Mouse (Mus musculus): Measurements from ENCODE around the gene Tmem273. TPM values are rescaled to one million over a fixed set of nuclear protein-coding genes. Genes with fewer than 3 reads are reported as not detected.

Tmem273 gene
- total RNA-seq, 1 experiment from 2014 or later: 6.1 TPM

GRCm38 (mm10) chr14:32801016-32801661 lies 15.4 kb downstream of the Tmem273 start:
- ATAC-seq (ENCODE audit: extremely low read depth, insufficient number of reproducible peaks, low FRiP score, poor library complexity, severe bottlenecking): no peak

- no peak for ATAC-seq (ENCODE audit: extremely low read depth, insufficient number of reproducible peaks, low FRiP score, poor library complexity, severe bottlenecking)
Observed at GRCm38 (mm10) chr14:32801662-32802024, 15.9 kb downstream of the Tmem273 start.

- no peak for ATAC-seq (ENCODE audit: extremely low read depth, insufficient number of reproducible peaks, low FRiP score, poor library complexity, severe bottlenecking)
Observed at GRCm38 (mm10) chr14:32810111-32810510, 24.3 kb downstream of the Tmem273 start.

- ATAC-seq (ENCODE audit: extremely low read depth, insufficient number of reproducible peaks, low FRiP score, poor library complexity, severe bottlenecking): no peak
Observed at GRCm38 (mm10) chr14:32812429-32812828, 26.7 kb downstream of the Tmem273 start.

- no peak for ATAC-seq (ENCODE audit: extremely low read depth, insufficient number of reproducible peaks, low FRiP score, poor library complexity, severe bottlenecking)
Observed at GRCm38 (mm10) chr14:32814961-32815360, 29.2 kb downstream of the Tmem273 start.

- no peak for ATAC-seq (ENCODE audit: extremely low read depth, insufficient number of reproducible peaks, low FRiP score, poor library complexity, severe bottlenecking)
Observed at GRCm38 (mm10) chr14:32816533-32816932, 30.8 kb downstream of the Tmem273 start.

GRCm38 (mm10) chr14:32817258-32817657 lies 31.5 kb downstream of the Tmem273 start:
- no peak for ATAC-seq (ENCODE audit: extremely low read depth, insufficient number of reproducible peaks, low FRiP score, poor library complexity, severe bottlenecking)

GRCm38 (mm10) chr14:32819297-32819696 lies 33.5 kb downstream of the Tmem273 start:
- ATAC-seq (ENCODE audit: extremely low read depth, insufficient number of reproducible peaks, low FRiP score, poor library complexity, severe bottlenecking): no peak

GRCm38 (mm10) chr14:32822812-32823211 lies 37.0 kb downstream of the Tmem273 start:
- no peak for ATAC-seq (ENCODE audit: extremely low read depth, insufficient number of reproducible peaks, low FRiP score, poor library complexity, severe bottlenecking)

- no peak for ATAC-seq (ENCODE audit: extremely low read depth, insufficient number of reproducible peaks, low FRiP score, poor library complexity, severe bottlenecking)
Observed at GRCm38 (mm10) chr14:32823861-32824260, 38.1 kb downstream of the Tmem273 start.

- ATAC-seq (ENCODE audit: extremely low read depth, insufficient number of reproducible peaks, low FRiP score, poor library complexity, severe bottlenecking): no peak
Observed at GRCm38 (mm10) chr14:32824267-32825150, 38.7 kb downstream of the Tmem273 start.

- no peak for ATAC-seq (ENCODE audit: extremely low read depth, insufficient number of reproducible peaks, low FRiP score, poor library complexity, severe bottlenecking)
Observed at GRCm38 (mm10) chr14:32825426-32826032, 39.8 kb downstream of the Tmem273 start.

- no peak for ATAC-seq (ENCODE audit: extremely low read depth, insufficient number of reproducible peaks, low FRiP score, poor library complexity, severe bottlenecking)
Observed at GRCm38 (mm10) chr14:32827165-32827564, 41.4 kb downstream of the Tmem273 start.

GRCm38 (mm10) chr14:32827994-32828650 lies 42.4 kb downstream of the Tmem273 start:
- no peak for ATAC-seq (ENCODE audit: extremely low read depth, insufficient number of reproducible peaks, low FRiP score, poor library complexity, severe bottlenecking)

- ATAC-seq (ENCODE audit: extremely low read depth, insufficient number of reproducible peaks, low FRiP score, poor library complexity, severe bottlenecking): no peak
Observed at GRCm38 (mm10) chr14:32833847-32834246, 48.1 kb downstream of the Tmem273 start, which contains the start of gene Fam170b. TSS of gene Fam170b (plus strand) at chr14:32833962.

GRCm38 (mm10) chr14:32835181-32835580 lies 49.4 kb downstream of the Tmem273 start:
- ATAC-seq (ENCODE audit: extremely low read depth, insufficient number of reproducible peaks, low FRiP score, poor library complexity, severe bottlenecking): no peak

GRCm38 (mm10) chr14:32835596-32835995 lies 49.8 kb downstream of the Tmem273 start:
- no peak for ATAC-seq (ENCODE audit: extremely low read depth, insufficient number of reproducible peaks, low FRiP score, poor library complexity, severe bottlenecking)

- no peak for ATAC-seq (ENCODE audit: extremely low read depth, insufficient number of reproducible peaks, low FRiP score, poor library complexity, severe bottlenecking)
Observed at GRCm38 (mm10) chr14:32836191-32836590, 50.4 kb downstream of the Tmem273 start.

GRCm38 (mm10) chr14:32842052-32842451 lies 56.3 kb downstream of the Tmem273 start:
- no peak for ATAC-seq (ENCODE audit: extremely low read depth, insufficient number of reproducible peaks, low FRiP score, poor library complexity, severe bottlenecking)

Measured in neutrophil, adult 5-6 weeks (primary cell).